Mouse (Mus musculus): ENCODE data around the gene Ccnb1ip1. TPM values are rescaled to one million over a fixed set of nuclear protein-coding genes. Genes with fewer than 3 reads are reported as not detected.

Ccnb1ip1 gene
- total and polyA plus RNA-seq, 2 experiments, result 0.92 TPM; not detected in 1

DNA sequence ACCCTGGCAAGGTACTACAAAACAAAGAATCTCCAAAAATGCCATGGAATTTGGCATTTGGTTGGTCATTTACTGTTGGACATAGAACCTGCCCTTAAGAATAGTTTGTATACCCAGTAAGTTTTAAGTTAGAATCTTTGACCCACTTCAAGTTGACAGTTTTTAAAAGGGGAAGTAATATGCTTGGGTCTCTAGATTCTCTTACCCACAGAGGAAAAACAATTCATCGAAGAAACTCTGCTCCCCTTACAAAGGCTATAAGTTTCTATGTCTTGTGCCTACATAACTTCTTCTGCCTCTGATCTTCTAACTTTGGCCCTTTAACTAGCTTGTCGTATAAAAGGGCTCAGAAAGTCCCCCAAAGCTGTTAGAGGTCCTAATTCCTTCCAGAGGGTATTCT lies 67.2 kb downstream of the Ccnb1ip1 start:
- Histone ChIP-seq H3K27me3 (ENCODE audit: control insufficient read depth, insufficient read depth, low read length) (no peaks in the 10 kb centered on the region), H3K9ac (ENCODE audit: low read depth, low read length) (no peak overlapping the region), H3K27ac (replicated peaks; ENCODE audit: insufficient read depth, low read depth, low read length) (no peak overlapping the region), H3K79me2 (ENCODE audit: control insufficient read depth, insufficient read depth, low read length) (no peaks in the 10 kb centered on the region), H3K36me3 (ENCODE audit: control insufficient read depth, insufficient read depth, low read length) (no peaks in the 10 kb centered on the region), H3K4me3 (ENCODE audit: insufficient read depth, low read depth, low read length) (no peak overlapping the region), H3K4me1 (ENCODE audit: control insufficient read depth, insufficient read depth, low read length) (no peaks in the 10 kb centered on the region)
- TF ChIP-seq POLR2A (IDR thresholded peaks at IDR 0.05; ENCODE audit: extremely low read depth, insufficient read depth, low read length) (no peak), CTCF (IDR thresholded peaks at IDR 0.05; ENCODE audit: low read depth, low read length) (no peak)
- DNase-seq (ENCODE audit: extremely low read depth, low read depth, low spot score), result no peak
- WGBS, result 60% methylated on average over 2 of the region's 2 CpGs

Other genes with a start within 250 kb of the Ccnb1ip1 start
- not detected in 2 replicates for gene Olfr744, start 192.9 kb downstream of the Ccnb1ip1 start, total RNA-seq (2014; rRNA removed)
- not detected in 2 replicates for gene Olfr744, start 192.9 kb downstream of the Ccnb1ip1 start, polyA plus RNA-seq (2012; rRNA removed)
- gene Olfr745, start 168.3 kb downstream of the Ccnb1ip1 start, total RNA-seq (2014; rRNA removed), result not detected in 2 replicates
- not detected in 2 replicates for gene Olfr745, start 168.3 kb downstream of the Ccnb1ip1 start, polyA plus RNA-seq (2012; rRNA removed)
- not detected in 2 replicates for gene Olfr746, start 160.6 kb downstream of the Ccnb1ip1 start, total RNA-seq (2014; rRNA removed)
- not detected in 2 replicates for gene Olfr746, start 160.6 kb downstream of the Ccnb1ip1 start, polyA plus RNA-seq (2012; rRNA removed)
- not detected in 2 replicates for gene Olfr747, start 114.5 kb downstream of the Ccnb1ip1 start, total RNA-seq (2014; rRNA removed)
- not detected in 2 replicates for gene Olfr747, start 114.5 kb downstream of the Ccnb1ip1 start, polyA plus RNA-seq (2012; rRNA removed)
- not detected in 2 replicates for gene Olfr748, start 100.4 kb downstream of the Ccnb1ip1 start, total RNA-seq (2014; rRNA removed)
- gene Olfr748, start 100.4 kb downstream of the Ccnb1ip1 start, polyA plus RNA-seq (2012; rRNA removed), result not detected in 2 replicates
- gene Olfr749, start 62.6 kb downstream of the Ccnb1ip1 start, total RNA-seq (2014; rRNA removed), result not detected in 2 replicates
- gene Olfr749, start 62.6 kb downstream of the Ccnb1ip1 start, polyA plus RNA-seq (2012; rRNA removed), result not detected in 2 replicates
- 10.3 and 12.5 TPM in 2 replicates for gene Ttc5, start 22.2 kb downstream of the Ccnb1ip1 start, total RNA-seq (2014; rRNA removed)
- gene Ttc5, start 22.2 kb downstream of the Ccnb1ip1 start, polyA plus RNA-seq (2012; rRNA removed), result 7.1 and 8.2 TPM in 2 replicates
- gene Parp2, start 109 bp upstream of the Ccnb1ip1 start, total RNA-seq (2014; rRNA removed), result 11.0 and 11.5 TPM in 2 replicates
- gene Parp2, start 109 bp upstream of the Ccnb1ip1 start, polyA plus RNA-seq (2012; rRNA removed), result 4.8 and 6.2 TPM in 2 replicates
- 9.0 and 14.2 TPM in 2 replicates for gene Tep1, start 62.8 kb upstream of the Ccnb1ip1 start, total RNA-seq (2014; rRNA removed)
- 9.9 and 13.1 TPM in 2 replicates for gene Tep1, start 62.8 kb upstream of the Ccnb1ip1 start, polyA plus RNA-seq (2012; rRNA removed)
- 0.07 and 0.09 TPM in 2 replicates for gene Klhl33, start 89.8 kb upstream of the Ccnb1ip1 start, total RNA-seq (2014; rRNA removed)
- gene Klhl33, start 89.8 kb upstream of the Ccnb1ip1 start, polyA plus RNA-seq (2012; rRNA removed), result 0.05 TPM in 1 of 2 replicates, not detected in the other
- gene Osgep, start 117.2 kb upstream of the Ccnb1ip1 start, total RNA-seq (2014; rRNA removed), result 69.2 and 85.0 TPM in 2 replicates
- gene Osgep, start 117.2 kb upstream of the Ccnb1ip1 start, polyA plus RNA-seq (2012; rRNA removed), result 41.5 and 50.1 TPM in 2 replicates
- 27.8 and 33.6 TPM in 2 replicates for gene Apex1, start 117.2 kb upstream of the Ccnb1ip1 start, total RNA-seq (2014; rRNA removed)
- 27.1 and 28.4 TPM in 2 replicates for gene Apex1, start 117.2 kb upstream of the Ccnb1ip1 start, polyA plus RNA-seq (2012; rRNA removed)
- 11.9 and 18.7 TPM in 2 replicates for gene Pip4p1, start 123.1 kb upstream of the Ccnb1ip1 start, total RNA-seq (2014; rRNA removed)
- gene Pip4p1, start 123.1 kb upstream of the Ccnb1ip1 start, polyA plus RNA-seq (2012; rRNA removed), result 40.5 and 43.6 TPM in 2 replicates
- 102 and 111 TPM in 2 replicates for gene Pnp, start 123.3 kb upstream of the Ccnb1ip1 start, total RNA-seq (2014; rRNA removed)
- gene Pnp, start 123.3 kb upstream of the Ccnb1ip1 start, polyA plus RNA-seq (2012; rRNA removed), result 83.1 and 97.7 TPM in 2 replicates
- gene Gm49342, start 136.8 kb upstream of the Ccnb1ip1 start, total RNA-seq (2014; rRNA removed), result 51.7 and 94.7 TPM in 2 replicates
- gene Gm49342, start 136.8 kb upstream of the Ccnb1ip1 start, polyA plus RNA-seq (2012; rRNA removed), result 45.7 and 80.3 TPM in 2 replicates
- gene Pnp2, start 148.3 kb upstream of the Ccnb1ip1 start, total RNA-seq (2014; rRNA removed), result 0.81 and 1.1 TPM in 2 replicates
- gene Pnp2, start 148.3 kb upstream of the Ccnb1ip1 start, polyA plus RNA-seq (2012; rRNA removed), result 0.16 TPM in 1 of 2 replicates, not detected in the other
- gene Rnase10, start 200.0 kb upstream of the Ccnb1ip1 start, total RNA-seq (2014; rRNA removed), result 0.09 TPM in 1 of 2 replicates, not detected in the other
- 0.09 and 0.11 TPM in 2 replicates for gene Rnase10, start 200.0 kb upstream of the Ccnb1ip1 start, polyA plus RNA-seq (2012; rRNA removed)
- not detected in 2 replicates for gene Rnase9, start 234.1 kb upstream of the Ccnb1ip1 start, total RNA-seq (2014; rRNA removed)
- gene Rnase9, start 234.1 kb upstream of the Ccnb1ip1 start, polyA plus RNA-seq (2012; rRNA removed), result not detected in 2 replicates
- gene Rnase11, start 242.4 kb upstream of the Ccnb1ip1 start, total RNA-seq (2014; rRNA removed), result not detected in 2 replicates
- not detected in 2 replicates for gene Rnase11, start 242.4 kb upstream of the Ccnb1ip1 start, polyA plus RNA-seq (2012; rRNA removed)
- gene Rnase12, start 249.9 kb upstream of the Ccnb1ip1 start, total RNA-seq (2014; rRNA removed), result 0.27 TPM in 1 of 2 replicates, not detected in the other
- gene Rnase12, start 249.9 kb upstream of the Ccnb1ip1 start, polyA plus RNA-seq (2012; rRNA removed), result not detected in 2 replicates

Data from liver, adult 2 months (tissue).